In genomic region chr16:38131041-38131440, GRCm38 (mm10) we compare ENCODE assay signal across 13 mouse cellular contexts. TPM values are rescaled to one million over a fixed set of nuclear protein-coding genes. Genes with fewer than 3 reads are reported as not detected.
A peak's percentile ranks its signal among the peaks of the same experiment; 100 is the strongest.
DNase-seq lines count a peak whose midpoint lies in the region; ATAC-seq and TF ChIP-seq lines count a peak whose summit lies in the region.
"Had no signal": no experiment of that assay in that cellular context is flagged by ENCODE, and none has a peak within 500 bp of the region (broad histone marks: within the 10 kb centered on the region; RNA-seq: fewer than 3 reads in every experiment).

No protein-coding gene starts in this region.

- TF ChIP-seq EP300 in heart, postnatal 0 days (IDR thresholded peaks at IDR 0.05; ENCODE audit: low read depth) = no peak

- H3K4me1 ChIP-seq in heart, embryonic 12.5 days (replicated peaks) = peaks cover 59% of the 10 kb centered on the region
- peaks cover 42% of the 10 kb centered on the region for H3K4me1 ChIP-seq in limb, embryonic 12.5 days (replicated peaks)
- H3K4me1 ChIP-seq in limb, embryonic 10.5 days = peaks cover 28% of the 10 kb centered on the region
- H3K4me1 ChIP-seq in heart, postnatal 0 days (ENCODE audit: control insufficient read depth, insufficient read depth) = peaks cover 44% of the 10 kb centered on the region
- peaks cover 46% of the 10 kb centered on the region for H3K4me1 ChIP-seq in neural tube, embryonic 15.5 days
- peaks cover 59% of the 10 kb centered on the region for H3K4me1 ChIP-seq in forebrain, embryonic 13.5 days

- intact Hi-C loops in heart, postnatal 10 days (cut with DNase I) = loop anchor here (2.0 kb wide), 1 partner anchor 40 kb away; no protein-coding TSS in a partner anchor

- H3K4me2 ChIP-seq in heart, embryonic 12.5 days = no peak overlapping the region
- no peak overlapping the region for H3K4me2 ChIP-seq in limb, embryonic 12.5 days
- peak overlapping the region; percentile 38; the same call in 1 of the 2 replicates for H3K4me2 ChIP-seq in heart, postnatal 0 days (ENCODE audit: low read depth, low read length)
- H3K4me2 ChIP-seq in neural tube, embryonic 15.5 days = no peak overlapping the region
- H3K4me2 ChIP-seq in forebrain, embryonic 13.5 days = no peak overlapping the region
- H3K4me2 ChIP-seq: embryonic facial prominence, embryonic 15.5 days; forebrain, embryonic 12.5 days had no signal

- DNase-seq in heart, postnatal 10 days = no peak
- DNase-seq in limb, embryonic 10.5 days (ENCODE audit: low spot score) = no peak
- DNase-seq in CD4-positive helper T cell, adult 2 months (ENCODE audit: low read depth, low spot score) = peak; percentile 20
- no peak for DNase-seq in heart, postnatal 0 days (ENCODE audit: low spot score)
- DNase-seq: cerebellum, adult 2 months; right cerebral cortex, postnatal 14 days had no signal

- 0 out of 2 replicates have a peak overlapping the region, but pooled peaks have one; percentile 5 for H3K27ac ChIP-seq in heart, embryonic 12.5 days (ENCODE audit: poor library complexity, severe bottlenecking)
- H3K27ac ChIP-seq in limb, embryonic 12.5 days = peak overlapping the region; percentile 50; the same call in 1 of the 2 replicates
- H3K27ac ChIP-seq in limb, embryonic 10.5 days = no peak overlapping the region
- peak overlapping the region; percentile 82 for H3K27ac ChIP-seq in heart, postnatal 0 days (ENCODE audit: low read depth)
- H3K27ac ChIP-seq in neural tube, embryonic 15.5 days (replicated peaks) = no peak overlapping the region; the same call in 1 of the 2 replicates
- H3K27ac ChIP-seq in forebrain, embryonic 13.5 days = no peak overlapping the region
- H3K27ac ChIP-seq: forebrain, embryonic 12.5 days had no signal

- no peak for TF ChIP-seq CTCF in heart, postnatal 0 days (IDR thresholded peaks at IDR 0.05; ENCODE audit: low read depth)

- no peak overlapping the region for H3K4me3 ChIP-seq in heart, embryonic 12.5 days
- no peak overlapping the region for H3K4me3 ChIP-seq in limb, embryonic 12.5 days (replicated peaks)
- H3K4me3 ChIP-seq in limb, embryonic 10.5 days = no peak overlapping the region
- H3K4me3 ChIP-seq in heart, postnatal 0 days (ENCODE audit: low read depth, low read length) = no peak overlapping the region
- H3K4me3 ChIP-seq in neural tube, embryonic 15.5 days (replicated peaks) = no peak overlapping the region
- no peak overlapping the region for H3K4me3 ChIP-seq in forebrain, embryonic 13.5 days
- H3K4me3 ChIP-seq: embryonic facial prominence, embryonic 15.5 days; forebrain, embryonic 12.5 days; hindbrain, embryonic 10.5 days had no signal

- no peak overlapping the region for H3K9ac ChIP-seq in heart, embryonic 12.5 days
- no peak overlapping the region for H3K9ac ChIP-seq in limb, embryonic 12.5 days (replicated peaks)
- H3K9ac ChIP-seq in heart, postnatal 0 days (replicated peaks; ENCODE audit: low read depth, low read length) = no peak overlapping the region
- no peak overlapping the region for H3K9ac ChIP-seq in neural tube, embryonic 15.5 days (replicated peaks)
- no peak overlapping the region for H3K9ac ChIP-seq in forebrain, embryonic 13.5 days
- H3K9ac ChIP-seq: embryonic facial prominence, embryonic 15.5 days; forebrain, embryonic 12.5 days had no signal

- H3K27me3 ChIP-seq in heart, embryonic 12.5 days (replicated peaks) = no peaks in the 10 kb centered on the region
- H3K27me3 ChIP-seq in limb, embryonic 12.5 days = no peaks in the 10 kb centered on the region
- no peaks in the 10 kb centered on the region for H3K27me3 ChIP-seq in limb, embryonic 10.5 days (ENCODE audit: low read depth, poor library complexity, severe bottlenecking)
- no peaks in the 10 kb centered on the region for H3K27me3 ChIP-seq in heart, postnatal 0 days (ENCODE audit: control insufficient read depth, insufficient read depth, low read length)
- no peaks in the 10 kb centered on the region for H3K27me3 ChIP-seq in neural tube, embryonic 15.5 days (replicated peaks)
- no peaks in the 10 kb centered on the region for H3K27me3 ChIP-seq in forebrain, embryonic 13.5 days
- H3K27me3 ChIP-seq: embryonic facial prominence, embryonic 15.5 days; forebrain, embryonic 12.5 days had no signal

- ATAC-seq in heart, embryonic 12.5 days (ENCODE audit: insufficient number of reproducible peaks, low FRiP score) = no peak
- no peak for ATAC-seq in limb, embryonic 12.5 days (ENCODE audit: insufficient number of reproducible peaks, insufficient read depth, low FRiP score, low TSS enrichment, low read depth)
- ATAC-seq in heart, postnatal 0 days (ENCODE audit: insufficient read depth, low read depth) = no peak
- ATAC-seq in neural tube, embryonic 15.5 days (ENCODE audit: low FRiP score) = no peak
- no peak for ATAC-seq in forebrain, embryonic 13.5 days

- 72% methylated on average over 3 of the region's 3 CpGs for WGBS in heart, embryonic 12.5 days
- 80% methylated on average over 3 of the region's 3 CpGs for WGBS in limb, embryonic 12.5 days
- 84% methylated on average over 3 of the region's 3 CpGs for WGBS in limb, embryonic 10.5 days
- 57% methylated on average over 3 of the region's 3 CpGs for WGBS in heart, postnatal 0 days
- WGBS in neural tube, embryonic 15.5 days = 75% methylated on average over 3 of the region's 3 CpGs
- WGBS in forebrain, embryonic 13.5 days = 80% methylated on average over 3 of the region's 3 CpGs

- no peaks in the 10 kb centered on the region for H3K9me3 ChIP-seq in heart, embryonic 12.5 days (replicated peaks)
- H3K9me3 ChIP-seq in limb, embryonic 12.5 days = no peaks in the 10 kb centered on the region
- H3K9me3 ChIP-seq in limb, embryonic 10.5 days (replicated peaks) = no peaks in the 10 kb centered on the region
- H3K9me3 ChIP-seq in heart, postnatal 0 days (replicated peaks; ENCODE audit: control insufficient read depth, low read length) = no peaks in the 10 kb centered on the region
- no peaks in the 10 kb centered on the region for H3K9me3 ChIP-seq in neural tube, embryonic 15.5 days (replicated peaks)
- H3K9me3 ChIP-seq in forebrain, embryonic 13.5 days (replicated peaks) = no peaks in the 10 kb centered on the region
- H3K9me3 ChIP-seq: embryonic facial prominence, embryonic 15.5 days; forebrain, embryonic 12.5 days; hindbrain, embryonic 10.5 days had no signal

- H3K36me3 ChIP-seq in heart, embryonic 12.5 days = peaks cover 2% of the 10 kb centered on the region; the same call in 1 of the 2 replicates
- peaks cover 2% of the 10 kb centered on the region; the same call in 1 of the 2 replicates for H3K36me3 ChIP-seq in limb, embryonic 12.5 days
- peaks cover 12% of the 10 kb centered on the region; the same call in 1 of the 2 replicates for H3K36me3 ChIP-seq in limb, embryonic 10.5 days
- no peaks in the 10 kb centered on the region for H3K36me3 ChIP-seq in heart, postnatal 0 days (replicated peaks; ENCODE audit: control insufficient read depth, insufficient read depth, low read length)
- no peaks in the 10 kb centered on the region for H3K36me3 ChIP-seq in neural tube, embryonic 15.5 days
- no peaks in the 10 kb centered on the region; the same call in 1 of the 2 replicates for H3K36me3 ChIP-seq in forebrain, embryonic 13.5 days (ENCODE audit: poor library complexity, severe bottlenecking)
- H3K36me3 ChIP-seq: embryonic facial prominence, embryonic 15.5 days; forebrain, embryonic 12.5 days had no signal

RNA-seq across cellular contexts. Expression of gene Gsk3b, which starts 42.2 kb away (rescaled TPM):
- 46.8 and 47.3 TPM in 2 replicates for polyA plus RNA-seq in heart, embryonic 12.5 days (2016; fragmentation: Nextera tagmentation; extraction: Ambion mirVana)
- 10 to 100 TPM; 68.7 to 69.9 TPM for total RNA-seq in heart, postnatal 10 days (2021)
- 65.6 and 68.6 TPM in 2 replicates for polyA plus RNA-seq in limb, embryonic 12.5 days (2016; fragmentation: Nextera tagmentation; extraction: Ambion mirVana)
- 46.1 and 59.4 TPM in 2 replicates for polyA plus RNA-seq in limb, embryonic 10.5 days (2016; fragmentation: Nextera tagmentation; extraction: Ambion mirVana)
- 37.4 and 40.8 TPM in 2 replicates for total RNA-seq in heart, postnatal 0 days (2014; rRNA removed; ENCODE audit: low replicate concordance)
- 31.3 and 31.5 TPM in 2 replicates for polyA plus RNA-seq in heart, postnatal 0 days (2015; fragmentation: Nextera tagmentation; extraction: Ambion mirVana)
- polyA plus RNA-seq in neural tube, embryonic 15.5 days (2015; fragmentation: Nextera tagmentation; extraction: Ambion mirVana) = 130 and 145 TPM in 2 replicates
- polyA plus RNA-seq in forebrain, embryonic 13.5 days (2015; fragmentation: Nextera tagmentation; extraction: Ambion mirVana) = 140 and 143 TPM in 2 replicates

Comparison
In these comparisons a context has a peak if more than half of its experiments do, and no peak if none do; other contexts are left out.
1. H3K27ac ChIP-seq: peak in heart, embryonic 12.5 days (single experiment), limb, embryonic 12.5 days (single experiment) and heart, postnatal 0 days (single experiment); none in limb, embryonic 10.5 days (single experiment), neural tube, embryonic 15.5 days (single experiment) and forebrain, embryonic 13.5 days (single experiment).